Mouse (Mus musculus): Measurements from ENCODE around the gene Riox1. TPM values are rescaled to one million over a fixed set of nuclear protein-coding genes. Genes with fewer than 3 reads are reported as not detected.

The Riox1 gene
- polyA plus RNA-seq, 2 experiments = 6.8 to 7.8 TPM

- Histone ChIP-seq H3K9me3 (ENCODE audit: control insufficient read depth, low read length) (no peaks in the 10 kb centered on the region), H3K4me3 (ENCODE audit: insufficient read depth in 1 of 2, low read depth in 2 of 2, low read length in 2 of 2) (peak overlapping the region; percentile 65 to 68), H3K27me3 (ENCODE audit: control insufficient read depth, insufficient read depth, low read length) (no peaks in the 10 kb centered on the region), H3K27ac (no peak overlapping the region), H3K36me3 (replicated peaks; ENCODE audit: control insufficient read depth, insufficient read depth, low read depth) (no peaks in the 10 kb centered on the region), H3K4me1 (replicated peaks; ENCODE audit: control insufficient read depth in 2 of 2, insufficient read depth in 2 of 2, low read length in 1 of 2) (peaks cover 13 to 39% of the 10 kb centered on the region in 2 experiments), H3K9ac (replicated peaks) (peak overlapping the region; percentile 70), H3K4me2 (ENCODE audit: low read depth) (peak overlapping the region; percentile 80)
- ATAC-seq (ENCODE audit: insufficient read depth) (peak; percentile 11; the same call in 1 of the 2 replicates), DNase-seq (ENCODE audit: low read depth in 3 of 3, low spot score in 3 of 3) (no peak)
- TF ChIP-seq EP300 (IDR thresholded peaks at IDR 0.05; ENCODE audit: low read depth) (no peak), CTCF (IDR thresholded peaks at IDR 0.05; ENCODE audit: low read depth) (no peak)
- WGBS (ENCODE audit: insufficient replicate concordance) = 34% methylated on average over 32 of the region's 32 CpGs
Observed at GRCm38 (mm10) chr12:83951711-83952575, 1.5 kb downstream of the Riox1 start.

- Histone ChIP-seq H3K27me3 (ENCODE audit: control insufficient read depth, insufficient read depth, low read length) (no peaks in the 10 kb centered on the region), H3K4me2 (ENCODE audit: low read depth) (no peak overlapping the region), H3K9ac (replicated peaks) (no peak overlapping the region), H3K4me1 (replicated peaks; ENCODE audit: control insufficient read depth in 2 of 2, insufficient read depth in 2 of 2, low read length in 1 of 2) (peaks cover 0 to 5% of the 10 kb centered on the region in 2 experiments; a peak in 2 of 4 replicates), H3K27ac (no peak overlapping the region), H3K9me3 (ENCODE audit: control insufficient read depth, low read length) (no peaks in the 10 kb centered on the region), H3K4me3 (ENCODE audit: insufficient read depth in 1 of 2, low read depth in 2 of 2, low read length in 2 of 2) (no peak overlapping the region), H3K36me3 (replicated peaks; ENCODE audit: control insufficient read depth, insufficient read depth, low read depth) (no peaks in the 10 kb centered on the region)
- WGBS (ENCODE audit: insufficient replicate concordance) = 77% methylated on average over 9 of the region's 9 CpGs
- ATAC-seq (ENCODE audit: insufficient read depth) = no peak
- TF ChIP-seq CTCF (IDR thresholded peaks at IDR 0.05; ENCODE audit: low read depth) (no peak), EP300 (IDR thresholded peaks at IDR 0.05; ENCODE audit: low read depth) (no peak)
- no peak for DNase-seq (ENCODE audit: low read depth in 3 of 3, low spot score in 3 of 3)
Observed at GRCm38 (mm10) chr12:83958278-83958677, 7.9 kb downstream of the Riox1 start.

- no peak overlapping the region for H3K9ac ChIP-seq (replicated peaks)
- DNase-seq (ENCODE audit: low read depth in 3 of 3, low spot score in 3 of 3) (no peak), ATAC-seq (ENCODE audit: insufficient read depth) (no peak)
- TF ChIP-seq CTCF (IDR thresholded peaks at IDR 0.05; ENCODE audit: low read depth) (no peak), EP300 (IDR thresholded peaks at IDR 0.05; ENCODE audit: low read depth) (no peak)
- H3K9me3 ChIP-seq (ENCODE audit: control insufficient read depth, low read length) = no peaks in the 10 kb centered on the region
- WGBS (ENCODE audit: insufficient replicate concordance) = 46% methylated on average over 6 of the region's 7 CpGs
- H3K36me3 ChIP-seq (replicated peaks; ENCODE audit: control insufficient read depth, insufficient read depth, low read depth) = no peaks in the 10 kb centered on the region
- H3K27ac ChIP-seq = no peak overlapping the region
- no peaks in the 10 kb centered on the region for H3K4me1 ChIP-seq (replicated peaks; ENCODE audit: control insufficient read depth in 2 of 2, insufficient read depth in 2 of 2, low read length in 1 of 2)
- no peak overlapping the region for H3K4me3 ChIP-seq (ENCODE audit: insufficient read depth in 1 of 2, low read depth in 2 of 2, low read length in 2 of 2)
- no peaks in the 10 kb centered on the region for H3K27me3 ChIP-seq (ENCODE audit: control insufficient read depth, insufficient read depth, low read length)
- no peak overlapping the region for H3K4me2 ChIP-seq (ENCODE audit: low read depth)
Observed at GRCm38 (mm10) chr12:83965235-83965634, 14.8 kb downstream of the Riox1 start.

- Histone ChIP-seq H3K4me1 (replicated peaks; ENCODE audit: control insufficient read depth in 2 of 2, insufficient read depth in 2 of 2, low read length in 1 of 2) (0 out of 4 replicates have a peak, but pooled peaks cover 0 to 2% of the 10 kb centered on the region in 2 experiments), H3K36me3 (replicated peaks; ENCODE audit: control insufficient read depth, insufficient read depth, low read depth) (no peaks in the 10 kb centered on the region), H3K27me3 (ENCODE audit: control insufficient read depth, insufficient read depth, low read length) (no peaks in the 10 kb centered on the region), H3K4me3 (ENCODE audit: insufficient read depth in 1 of 2, low read depth in 2 of 2, low read length in 2 of 2) (no peak overlapping the region), H3K27ac (no peak overlapping the region), H3K9me3 (ENCODE audit: control insufficient read depth, low read length) (no peaks in the 10 kb centered on the region), H3K9ac (replicated peaks) (no peak overlapping the region), H3K4me2 (ENCODE audit: low read depth) (no peak overlapping the region)
- 37% methylated on average over 2 of the region's 2 CpGs for WGBS (ENCODE audit: insufficient replicate concordance)
- DNase-seq (ENCODE audit: low read depth in 3 of 3, low spot score in 3 of 3) (no peak), ATAC-seq (ENCODE audit: insufficient read depth) (no peak)
- TF ChIP-seq CTCF (IDR thresholded peaks at IDR 0.05; ENCODE audit: low read depth) = peak; percentile 59
- TF ChIP-seq EP300 (IDR thresholded peaks at IDR 0.05; ENCODE audit: low read depth) = no peak
Observed at GRCm38 (mm10) chr12:83972117-83972516, 21.7 kb downstream of the Riox1 start.

GRCm38 (mm10) chr12:83978862-83979261 is 28.5 kb downstream of the Riox1 start:
- Histone ChIP-seq H3K27ac (no peak overlapping the region), H3K36me3 (replicated peaks; ENCODE audit: control insufficient read depth, insufficient read depth, low read depth) (no peaks in the 10 kb centered on the region), H3K9me3 (ENCODE audit: control insufficient read depth, low read length) (no peaks in the 10 kb centered on the region), H3K4me2 (ENCODE audit: low read depth) (no peak overlapping the region), H3K9ac (replicated peaks) (no peak overlapping the region), H3K27me3 (ENCODE audit: control insufficient read depth, insufficient read depth, low read length) (no peaks in the 10 kb centered on the region), H3K4me3 (ENCODE audit: insufficient read depth in 1 of 2, low read depth in 2 of 2, low read length in 2 of 2) (no peak overlapping the region), H3K4me1 (replicated peaks; ENCODE audit: control insufficient read depth in 2 of 2, insufficient read depth in 2 of 2, low read length in 1 of 2) (no peaks in the 10 kb centered on the region)
- DNase-seq (ENCODE audit: low read depth in 3 of 3, low spot score in 3 of 3) (no peak), ATAC-seq (ENCODE audit: insufficient read depth) (no peak)
- 69% methylated on average over 6 of the region's 6 CpGs for WGBS (ENCODE audit: insufficient replicate concordance)
- TF ChIP-seq CTCF (IDR thresholded peaks at IDR 0.05; ENCODE audit: low read depth) = no peak
- TF ChIP-seq EP300 (IDR thresholded peaks at IDR 0.05; ENCODE audit: low read depth) = no peak

Measured in liver, embryonic 14.5 days (tissue).